Mouse (Mus musculus) forebrain, embryonic 15.5 days (tissue): Measurements from ENCODE around the gene Tnfrsf13c. TPM values are rescaled to one million over a fixed set of nuclear protein-coding genes. Genes with fewer than 3 reads are reported as not detected.

Experiments
- ATAC-seq: fragments of 200-750 bp; cut with Nextera tagmentation; replicated peaks from 2 replicates; pipeline ENCODE4 v1.8.0; 2017; ENCODE audit warnings: mild to moderate bottlenecking, moderate TSS enrichment, moderate library complexity
- H3K27ac ChIP-seq: fragments of 300-500 bp; sonication (generic); replicated peaks from 2 replicates; pipeline ENCODE4 v1.5.1; 2015; ENCODE audit warnings: mild to moderate bottlenecking, inconsistent platforms
- H3K27me3 ChIP-seq: fragments of 300-500 bp; sonication (generic); 2 replicates; pipeline ENCODE4 v1.6.1; 2015; ENCODE audit warnings: inconsistent platforms
- H3K36me3 ChIP-seq: fragments of 300-500 bp; sonication (generic); 2 replicates; pipeline ENCODE4 v1.6.1; 2015; ENCODE audit warnings: mild to moderate bottlenecking, inconsistent platforms
- H3K4me1 ChIP-seq: fragments of 300-500 bp; sonication (generic); 2 replicates; pipeline ENCODE4 v1.6.1; 2015; ENCODE audit warnings: inconsistent platforms
- H3K4me2 ChIP-seq: fragments of 300-500 bp; sonication (generic); replicated peaks from 2 replicates; pipeline ENCODE4 v1.6.1; 2015; ENCODE audit warnings: mild to moderate bottlenecking, inconsistent platforms
- H3K4me3 ChIP-seq: fragments of 300-500 bp; sonication (generic); 2 replicates; pipeline ENCODE4 v1.5.1; 2015; ENCODE audit warnings: mild to moderate bottlenecking, inconsistent platforms
- H3K9ac ChIP-seq: fragments of 300-500 bp; sonication (generic); replicated peaks from 2 replicates; pipeline ENCODE4 v1.6.1; 2015; ENCODE audit warnings: mild to moderate bottlenecking, inconsistent platforms
- H3K9me3 ChIP-seq: fragments of 300-500 bp; sonication (generic); 2 replicates; pipeline ENCODE4 v1.6.1; 2016; ENCODE audit warnings: inconsistent platforms
- WGBS: fragments of 180-500 bp; shearing (Covaris S2); methylation state at CpG from one replicate; pipeline ENCODE4 v1.1.7; 2015; ENCODE audit warnings: mixed read lengths; 5-methylcytosine and 5-hydroxymethylcytosine counted together
- polyA plus RNA-seq: library from polyadenylated mRNA; unstranded; fragments of >200 nt; fragmentation: Nextera tagmentation; extraction: Ambion mirVana; gene quantifications from 2 replicates; pipeline ENCODE4 v1.2.1, GENCODE M21; 2015

Gene Tnfrsf13c
- 0.11 and 0.37 TPM in 2 replicates for polyA plus RNA-seq

DNA sequence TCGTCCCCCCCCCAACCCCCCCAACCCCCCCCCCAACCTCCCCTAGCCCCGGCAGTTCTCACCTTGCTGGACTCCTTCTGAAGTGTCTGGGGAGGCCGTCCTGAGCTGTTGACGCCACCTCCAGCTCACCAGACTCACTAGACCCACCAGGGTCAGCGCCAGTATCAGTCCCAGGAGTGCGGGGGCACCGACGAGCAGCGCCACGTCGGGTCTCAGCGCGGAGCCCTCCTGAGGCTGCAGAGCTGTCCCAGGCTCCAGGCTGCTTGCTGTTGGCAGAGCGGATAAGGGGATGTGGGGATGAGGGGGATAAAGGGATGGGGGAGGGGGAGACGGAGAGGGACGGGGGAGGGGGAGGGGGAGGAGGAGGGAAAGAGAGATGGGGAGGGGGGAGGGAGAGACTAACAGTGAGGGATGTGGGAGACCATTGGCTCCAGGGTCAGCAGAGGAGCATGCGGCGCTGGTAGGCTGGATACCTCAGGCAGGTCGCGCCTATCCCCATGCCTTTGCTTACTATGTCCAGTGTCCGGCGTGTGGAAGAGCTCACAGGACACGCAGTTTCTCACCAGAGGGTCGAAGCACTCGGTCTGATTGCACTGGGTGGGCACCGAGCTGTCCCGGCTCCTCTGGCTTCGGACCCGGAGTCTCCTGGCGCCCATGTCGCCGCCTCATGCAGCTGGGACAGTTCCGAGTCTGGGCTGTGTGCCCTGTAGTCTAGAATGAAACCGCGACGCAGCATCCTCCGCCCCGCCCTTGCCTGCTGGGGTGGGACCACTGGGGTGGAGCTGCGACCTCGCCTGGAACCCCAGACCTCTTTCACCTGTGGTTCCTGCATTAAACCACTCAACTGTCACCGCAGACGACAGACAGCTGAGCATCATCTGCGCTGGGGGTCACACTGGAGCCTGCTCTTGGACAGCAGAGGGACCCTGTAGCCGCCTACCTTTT lies at the start of gene Tnfrsf13c:
Gene Tnfrsf13c, minus strand, starts transcription at position 713 of the 945 bp plus-strand sequence.
- 0 out of 2 replicates have a peak, but pooled peaks have one; percentile 55 for ATAC-seq
- WGBS: 2% methylated on average over 40 of the region's 44 CpGs
- no peaks in the 10 kb centered on the region for H3K9me3 ChIP-seq
- H3K27ac ChIP-seq: no peak within 1 kb of the TSS
- H3K4me3 ChIP-seq: peak within 1 kb of the TSS; percentile 33
- 0 out of 2 replicates have a peak, but pooled peaks cover 3% of the 10 kb centered on the region for H3K27me3 ChIP-seq
- H3K36me3 ChIP-seq: no peaks in the 10 kb centered on the region
- peaks cover 10% of the 10 kb centered on the region for H3K4me1 ChIP-seq
- H3K4me2 ChIP-seq: peak within 1 kb of the TSS; percentile 59
- H3K9ac ChIP-seq: peak within 1 kb of the TSS; percentile 42

DNA sequence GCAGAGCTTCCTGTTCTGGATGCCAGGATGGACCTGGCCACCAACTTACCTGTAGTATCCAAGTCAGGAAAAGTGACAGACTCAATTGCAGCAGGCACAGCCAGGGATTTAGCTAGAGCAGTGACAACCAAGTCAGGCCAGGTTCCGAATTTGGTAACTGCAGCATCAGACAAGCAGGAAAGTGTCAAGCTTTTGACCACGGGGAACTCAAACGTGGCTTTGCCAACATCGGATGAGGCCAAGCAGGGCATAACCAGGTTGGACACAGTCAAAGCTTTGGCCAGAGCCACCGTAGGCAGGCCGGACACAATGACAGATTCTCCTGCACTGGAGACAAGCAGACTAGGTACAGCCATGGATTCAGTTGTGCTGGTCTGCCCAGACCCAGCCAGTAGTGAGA lies 48.1 kb upstream of the Tnfrsf13c start:
- Histone ChIP-seq H3K9me3 (no peaks in the 10 kb centered on the region), H3K4me2 (no peak overlapping the region), H3K36me3 (no peaks in the 10 kb centered on the region), H3K4me1 (peaks cover 51% of the 10 kb centered on the region), H3K9ac (no peak overlapping the region), H3K4me3 (no peak overlapping the region), H3K27ac (no peak overlapping the region), H3K27me3 (no peaks in the 10 kb centered on the region; the same call in 1 of the 2 replicates)
- ATAC-seq: no peak
- WGBS: 92% methylated on average over 6 of the region's 6 CpGs

DNA sequence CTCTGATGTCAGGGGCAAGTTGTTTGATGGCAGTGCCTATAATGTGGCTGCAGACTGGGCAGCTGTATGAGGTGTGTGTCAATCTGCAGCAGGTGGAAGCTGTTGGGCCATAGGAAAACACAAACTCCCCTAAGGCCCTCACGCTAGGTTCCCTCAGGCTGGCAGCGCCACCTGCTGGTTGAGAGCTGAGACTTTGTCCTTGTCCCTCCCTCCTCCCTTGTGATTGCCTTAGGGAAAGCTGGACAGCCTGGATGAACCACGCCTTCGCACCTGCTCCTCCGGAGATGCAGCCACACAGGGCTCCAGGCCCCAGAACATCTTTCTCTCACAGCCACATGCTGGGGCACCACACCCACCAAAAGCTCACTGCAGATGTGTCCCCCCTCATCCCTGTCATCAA lies 47.0 kb upstream of the Tnfrsf13c start:
- ATAC-seq: no peak
- Histone ChIP-seq H3K36me3 (no peaks in the 10 kb centered on the region), H3K4me1 (peaks cover 40% of the 10 kb centered on the region), H3K4me2 (no peak overlapping the region), H3K4me3 (no peak overlapping the region), H3K9ac (no peak overlapping the region; the same call in 1 of the 2 replicates), H3K27me3 (no peaks in the 10 kb centered on the region; the same call in 1 of the 2 replicates), H3K27ac (no peak overlapping the region), H3K9me3 (no peaks in the 10 kb centered on the region)
- 3% methylated on average over 5 of the region's 5 CpGs for WGBS

DNA sequence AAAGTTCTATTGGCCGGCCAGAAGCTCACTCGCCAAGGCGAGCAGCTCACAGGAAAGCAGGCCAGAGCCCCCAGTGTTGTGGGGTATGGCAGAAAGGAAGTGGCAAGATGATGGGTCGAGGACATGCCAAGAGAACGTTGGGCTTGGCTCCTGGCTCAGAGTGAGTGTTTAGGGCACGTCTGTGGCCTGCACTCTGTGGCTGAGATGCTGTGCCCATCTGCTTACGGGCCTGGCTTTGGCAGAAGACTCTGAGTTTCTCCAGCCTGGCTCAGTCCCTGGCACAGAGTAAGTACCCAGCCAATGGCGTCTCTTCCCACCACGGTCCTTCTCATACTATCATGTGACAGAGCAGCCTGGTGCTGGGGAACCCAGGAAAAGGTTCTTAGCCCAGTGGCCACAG lies 44.6 kb upstream of the Tnfrsf13c start:
- Histone ChIP-seq H3K4me3 (no peak overlapping the region), H3K9me3 (no peaks in the 10 kb centered on the region), H3K4me1 (peaks cover 27% of the 10 kb centered on the region), H3K4me2 (no peak overlapping the region), H3K27ac (peak overlapping the region; percentile 20; the same call in 1 of the 2 replicates), H3K27me3 (no peaks in the 10 kb centered on the region; the same call in 1 of the 2 replicates), H3K36me3 (no peaks in the 10 kb centered on the region), H3K9ac (no peak overlapping the region)
- no peak for ATAC-seq
- WGBS: 77% methylated on average over 9 of the region's 9 CpGs

DNA sequence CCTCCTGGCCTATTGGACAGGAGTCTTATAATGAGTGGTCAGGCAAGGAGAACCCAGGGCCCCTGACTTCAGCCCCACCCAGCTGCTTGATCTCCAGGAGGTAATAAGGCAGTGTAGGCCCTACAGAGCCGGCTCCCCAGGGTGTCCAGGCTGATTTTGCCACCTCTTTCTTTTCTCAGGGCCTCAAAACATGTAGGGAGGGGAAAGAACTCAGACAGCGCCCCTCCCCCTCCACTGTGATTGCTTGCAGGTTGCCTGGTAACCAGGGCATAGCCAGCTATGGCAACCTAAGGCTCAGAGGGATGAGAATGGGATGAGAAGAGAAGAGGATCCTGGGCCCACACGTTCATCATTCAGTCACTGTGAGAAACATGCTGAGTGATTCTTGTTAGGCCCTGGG lies 44.0 kb upstream of the Tnfrsf13c start:
- Histone ChIP-seq H3K4me2 (no peak overlapping the region), H3K9ac (no peak overlapping the region; the same call in 1 of the 2 replicates), H3K36me3 (no peaks in the 10 kb centered on the region), H3K4me3 (no peak overlapping the region), H3K27me3 (no peaks in the 10 kb centered on the region; the same call in 1 of the 2 replicates), H3K9me3 (no peaks in the 10 kb centered on the region), H3K27ac (peak overlapping the region; percentile 20), H3K4me1 (peaks cover 26% of the 10 kb centered on the region)
- no peak for ATAC-seq
- 10% methylated on average over 3 of the region's 3 CpGs for WGBS

DNA sequence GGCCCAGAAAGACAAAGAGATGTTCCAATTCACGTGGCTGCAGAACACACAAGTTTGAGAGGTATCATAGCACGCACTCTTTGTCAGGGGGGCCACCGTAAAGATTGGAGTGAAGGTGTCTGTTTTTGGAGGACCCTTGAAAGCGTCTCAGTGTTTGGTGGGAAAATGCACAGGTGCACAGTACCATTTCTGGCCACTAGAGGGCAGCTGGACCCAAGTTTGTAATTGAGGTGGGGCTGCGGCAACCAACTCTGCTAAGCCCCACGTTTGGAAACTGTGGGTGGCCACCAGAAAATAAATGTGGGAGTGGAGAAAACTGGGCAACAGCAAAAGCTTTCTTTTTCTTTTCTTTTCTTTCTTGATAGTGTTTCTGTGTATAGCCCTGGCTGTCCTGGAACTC lies 42.2 kb upstream of the Tnfrsf13c start:
- 0 out of 2 replicates have a peak, but pooled peaks have one; percentile 23 for ATAC-seq
- H3K4me1 ChIP-seq: peaks cover 23% of the 10 kb centered on the region
- H3K9me3 ChIP-seq: no peaks in the 10 kb centered on the region
- WGBS: 12% methylated on average over 6 of the region's 6 CpGs
- no peaks in the 10 kb centered on the region for H3K27me3 ChIP-seq
- H3K4me3 ChIP-seq: no peak overlapping the region
- no peaks in the 10 kb centered on the region for H3K36me3 ChIP-seq
- H3K9ac ChIP-seq: no peak overlapping the region
- no peak overlapping the region for H3K4me2 ChIP-seq
- no peak overlapping the region for H3K27ac ChIP-seq

DNA sequence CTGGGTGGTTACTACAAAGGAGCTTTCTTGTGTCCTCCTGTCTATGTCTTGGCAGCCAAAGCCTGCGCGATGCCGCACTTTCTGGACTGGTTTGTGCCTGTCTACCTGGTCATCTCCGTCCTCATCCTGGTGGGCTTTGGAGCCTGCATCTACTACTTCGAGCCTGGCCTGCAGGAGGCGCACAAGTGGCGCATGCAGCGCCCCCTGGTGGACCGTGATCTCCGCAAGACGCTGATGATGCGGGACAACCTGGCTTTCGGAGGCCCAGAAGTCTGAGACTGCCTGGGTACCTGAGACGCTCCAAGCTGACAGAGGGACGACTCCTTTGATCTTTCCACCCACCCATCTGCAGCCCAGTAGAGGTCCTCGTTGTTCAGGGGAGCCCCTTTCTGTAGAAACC lies 35.3 kb upstream of the Tnfrsf13c start:
- no peaks in the 10 kb centered on the region for H3K9me3 ChIP-seq
- no peak for ATAC-seq
- WGBS: 13% methylated on average over 16 of the region's 16 CpGs
- no peaks in the 10 kb centered on the region for H3K27me3 ChIP-seq
- no peak overlapping the region for H3K4me3 ChIP-seq
- 0 out of 2 replicates have a peak, but pooled peaks cover 4% of the 10 kb centered on the region for H3K36me3 ChIP-seq
- H3K9ac ChIP-seq: no peak overlapping the region
- peaks cover 29% of the 10 kb centered on the region for H3K4me1 ChIP-seq
- no peak overlapping the region for H3K4me2 ChIP-seq
- H3K27ac ChIP-seq: no peak overlapping the region

DNA sequence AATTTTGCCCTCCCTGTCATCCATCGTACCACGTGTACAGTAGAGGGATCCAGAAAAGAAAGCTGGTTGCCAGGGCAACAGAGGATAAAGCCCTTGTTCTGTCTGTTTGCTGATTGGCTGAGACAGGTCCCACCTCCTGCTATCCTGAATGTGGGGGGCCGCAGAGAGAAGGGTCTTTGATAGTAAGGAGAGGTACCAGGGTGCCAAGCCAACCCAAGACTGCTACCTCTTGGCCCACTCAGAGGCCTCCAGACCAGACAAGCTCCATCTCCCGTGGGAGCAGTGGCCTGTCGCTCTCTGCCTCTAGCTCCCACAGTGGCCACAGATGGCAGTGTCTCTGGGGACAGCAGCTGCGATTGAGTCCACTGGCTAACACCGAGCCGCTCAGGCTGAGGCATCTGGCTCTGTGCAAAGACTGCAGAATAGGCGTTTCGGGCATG lies 31.8 kb upstream of the Tnfrsf13c start:
- H3K4me1 ChIP-seq: peaks cover 29% of the 10 kb centered on the region
- 0 out of 2 replicates have a peak, but pooled peaks cover 4% of the 10 kb centered on the region for H3K36me3 ChIP-seq
- peak overlapping the region; percentile 58 for H3K9ac ChIP-seq
- peak; percentile 95 for ATAC-seq
- H3K27ac ChIP-seq: peak overlapping the region; percentile 89
- no peaks in the 10 kb centered on the region for H3K27me3 ChIP-seq
- peaks cover 4% of the 10 kb centered on the region; the same call in 1 of the 2 replicates for H3K9me3 ChIP-seq
- peak overlapping the region; percentile 66 for H3K4me2 ChIP-seq
- H3K4me3 ChIP-seq: peak overlapping the region; percentile 50
- WGBS: 5% methylated on average over 10 of the region's 10 CpGs

DNA sequence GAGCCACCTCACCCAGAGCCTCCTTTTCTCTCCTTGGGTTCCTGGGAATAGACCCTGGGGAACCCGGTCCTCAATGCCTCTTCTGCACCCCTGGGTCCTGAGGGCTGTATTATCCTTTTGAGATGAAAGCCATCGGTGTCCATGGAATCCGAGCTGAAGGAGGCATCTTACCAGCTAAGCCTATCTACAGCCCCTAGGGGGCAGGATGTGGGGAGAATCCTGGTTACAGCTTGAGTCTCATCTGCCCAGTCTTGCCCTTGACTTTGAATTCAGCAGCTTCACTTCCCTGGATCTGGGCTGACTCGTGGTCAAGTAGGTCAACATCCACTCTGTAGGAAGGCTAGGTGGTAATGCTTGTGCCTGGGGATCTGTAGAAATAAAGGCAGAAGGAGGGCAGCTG lies 31.1 kb upstream of the Tnfrsf13c start:
- Histone ChIP-seq H3K4me1 (peaks cover 29% of the 10 kb centered on the region), H3K4me2 (peak overlapping the region; percentile 66), H3K36me3 (0 out of 2 replicates have a peak, but pooled peaks cover 4% of the 10 kb centered on the region), H3K9ac (0 out of 2 replicates have a peak overlapping the region, but pooled peaks have one; percentile 10), H3K4me3 (peak overlapping the region; percentile 50; the same call in 1 of the 2 replicates), H3K27ac (peak overlapping the region; percentile 89), H3K9me3 (peaks cover 4% of the 10 kb centered on the region; the same call in 1 of the 2 replicates), H3K27me3 (no peaks in the 10 kb centered on the region)
- 0 out of 2 replicates have a peak, but pooled peaks have one; percentile 6 for ATAC-seq
- 34% methylated on average over 4 of the region's 4 CpGs for WGBS

DNA sequence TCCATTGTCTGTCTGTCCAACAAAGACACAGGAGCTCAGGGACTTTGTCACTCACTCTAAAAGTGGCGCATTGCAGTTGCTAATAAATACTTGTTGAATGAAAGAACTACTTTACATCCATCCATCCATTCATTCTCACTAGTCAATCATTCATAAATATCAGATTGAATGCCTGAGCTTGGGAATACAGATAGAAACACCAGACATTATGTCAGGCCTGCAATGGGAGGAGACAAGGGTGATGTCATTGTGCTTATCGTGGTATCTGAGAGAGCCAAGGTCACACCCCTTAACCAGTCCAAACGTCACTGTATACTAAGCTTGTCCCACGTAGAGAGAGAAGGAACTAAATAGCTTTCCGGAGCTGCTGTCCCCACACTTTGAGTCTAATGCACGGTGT lies 27.9 kb upstream of the Tnfrsf13c start, which contains the start of gene 1500009C09Rik:
Gene 1500009C09Rik, plus strand, starts transcription at position 301 of the 400 bp plus-strand sequence.
- H3K27ac ChIP-seq: no peak within 1 kb of the TSS
- ATAC-seq: no peak
- no peaks in the 10 kb centered on the region for H3K27me3 ChIP-seq
- H3K4me1 ChIP-seq: peaks cover 19% of the 10 kb centered on the region
- H3K9me3 ChIP-seq: peaks cover 4% of the 10 kb centered on the region; the same call in 1 of the 2 replicates
- no peak within 1 kb of the TSS for H3K9ac ChIP-seq
- WGBS: 91% methylated on average over 6 of the region's 6 CpGs
- H3K4me2 ChIP-seq: no peak within 1 kb of the TSS
- H3K4me3 ChIP-seq: no peak within 1 kb of the TSS
- no peaks in the 10 kb centered on the region for H3K36me3 ChIP-seq

DNA sequence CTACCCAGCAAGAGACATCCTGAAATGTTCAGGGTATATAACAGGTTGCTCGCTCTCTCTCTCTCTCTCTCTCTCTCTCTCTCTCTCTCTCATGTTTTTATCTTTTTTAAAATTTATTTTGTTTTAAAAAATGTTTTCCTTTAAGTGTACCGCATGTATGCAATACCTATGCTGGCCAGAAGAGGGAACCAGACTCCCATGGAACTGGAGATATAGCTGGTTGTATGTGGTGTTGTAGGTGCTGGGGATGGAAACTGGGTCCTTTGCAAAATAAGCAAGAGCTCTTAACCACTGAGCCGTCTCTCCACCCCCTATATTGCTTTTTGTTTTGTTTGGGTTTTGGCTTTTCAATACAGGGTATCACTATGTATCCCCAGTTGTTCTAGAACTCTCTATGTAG lies 27.4 kb upstream of the Tnfrsf13c start:
- Histone ChIP-seq H3K4me1 (peaks cover 14% of the 10 kb centered on the region), H3K4me2 (no peak overlapping the region), H3K36me3 (no peaks in the 10 kb centered on the region), H3K27ac (no peak overlapping the region), H3K9ac (no peak overlapping the region), H3K9me3 (peaks cover 4% of the 10 kb centered on the region; the same call in 1 of the 2 replicates), H3K4me3 (no peak overlapping the region), H3K27me3 (no peaks in the 10 kb centered on the region)
- no peak for ATAC-seq
- 99% methylated on average over 3 of the region's 3 CpGs for WGBS
